In genomic region chr3:127451070-127451469, GRCm38 (mm10) we compare ENCODE assay signal across 9 mouse cellular contexts. TPM values are rescaled to one million over a fixed set of nuclear protein-coding genes. Genes with fewer than 3 reads are reported as not detected.
DNase-seq lines count a peak whose midpoint lies in the region; ATAC-seq lines count a peak whose summit lies in the region.
"Had no signal": no experiment of that assay in that cellular context is flagged by ENCODE, and none has a peak within 500 bp of the region (broad histone marks: within the 10 kb centered on the region; RNA-seq: fewer than 3 reads in every experiment).

No protein-coding gene starts in this region.

- no peaks in the 10 kb centered on the region for H3K9me3 ChIP-seq in hindbrain, embryonic 11.5 days (ENCODE audit: control insufficient read depth, low read length)
- no peaks in the 10 kb centered on the region for H3K9me3 ChIP-seq in hindbrain, embryonic 16.5 days (ENCODE audit: control insufficient read depth, low read length)
- H3K9me3 ChIP-seq: embryonic facial prominence, embryonic 13.5 days had no signal

- H3K27me3 ChIP-seq in hindbrain, embryonic 11.5 days (ENCODE audit: control insufficient read depth, insufficient read depth, low read length): no peaks in the 10 kb centered on the region
- H3K27me3 ChIP-seq in hindbrain, embryonic 16.5 days (replicated peaks; ENCODE audit: control insufficient read depth, insufficient read depth, low read length): no peaks in the 10 kb centered on the region
- H3K27me3 ChIP-seq: embryonic facial prominence, embryonic 13.5 days had no signal

- no peak overlapping the region for H3K4me3 ChIP-seq in hindbrain, embryonic 11.5 days (ENCODE audit: low read depth, low read length)
- no peak overlapping the region for H3K4me3 ChIP-seq in hindbrain, embryonic 16.5 days (ENCODE audit: low read length)
- H3K4me3 ChIP-seq: embryonic facial prominence, embryonic 13.5 days had no signal

- no peak for ATAC-seq in hindbrain, embryonic 11.5 days (ENCODE audit: low FRiP score)
- ATAC-seq in hindbrain, embryonic 16.5 days: no peak
- ATAC-seq in granulocyte monocyte progenitor cell, adult 5-6 weeks (replicated peaks; ENCODE audit: poor library complexity, severe bottlenecking): peak; percentile 80

- no peak overlapping the region for H3K27ac ChIP-seq in hindbrain, embryonic 11.5 days (ENCODE audit: low read depth, low read length)
- H3K27ac ChIP-seq in hindbrain, embryonic 16.5 days (ENCODE audit: low read depth, low read length): no peak overlapping the region
- H3K27ac ChIP-seq: embryonic facial prominence, embryonic 13.5 days had no signal

- no peaks in the 10 kb centered on the region for H3K36me3 ChIP-seq in hindbrain, embryonic 11.5 days (ENCODE audit: control insufficient read depth, insufficient read depth, low read length)
- no peaks in the 10 kb centered on the region for H3K36me3 ChIP-seq in hindbrain, embryonic 16.5 days (ENCODE audit: control insufficient read depth, insufficient read depth, low read length)
- H3K36me3 ChIP-seq: embryonic facial prominence, embryonic 13.5 days had no signal

- H3K4me1 ChIP-seq in hindbrain, embryonic 11.5 days (replicated peaks; ENCODE audit: control insufficient read depth, insufficient read depth, low read length): no peaks in the 10 kb centered on the region
- H3K4me1 ChIP-seq in hindbrain, embryonic 16.5 days (ENCODE audit: control insufficient read depth, insufficient read depth, low read depth, low read length): no peaks in the 10 kb centered on the region
- H3K4me1 ChIP-seq: embryonic facial prominence, embryonic 13.5 days had no signal

- 8% methylated on average over 3 of the region's 3 CpGs for WGBS in hindbrain, embryonic 11.5 days
- WGBS in hindbrain, embryonic 16.5 days: 16% methylated on average over 3 of the region's 3 CpGs

- no peak overlapping the region for H3K9ac ChIP-seq in hindbrain, embryonic 11.5 days (ENCODE audit: low read depth, low read length)
- H3K9ac ChIP-seq in hindbrain, embryonic 16.5 days (ENCODE audit: low read depth, low read length): no peak overlapping the region
- H3K9ac ChIP-seq: embryonic facial prominence, embryonic 13.5 days had no signal

- peak; percentile 74 for DNase-seq in hindbrain, embryonic 11.5 days (ENCODE audit: low spot score)
- DNase-seq in urinary bladder, postnatal 14 days (ENCODE audit: low spot score): peak; percentile 26
- no peak for DNase-seq in urinary bladder, adult 2 months (ENCODE audit: low spot score)
- DNase-seq in cerebellum, adult 18-20 months: peak; percentile 43 to 46
- DNase-seq in lung, postnatal 14 days: peak; percentile 39
- DNase-seq in natural killer cell, adult 2 months (ENCODE audit: low spot score in 2 of 2): no peak

- H3K4me2 ChIP-seq in hindbrain, embryonic 11.5 days (replicated peaks; ENCODE audit: low read depth, low read length): no peak overlapping the region
- no peak overlapping the region for H3K4me2 ChIP-seq in hindbrain, embryonic 16.5 days (ENCODE audit: low read length)
- H3K4me2 ChIP-seq: embryonic facial prominence, embryonic 13.5 days had no signal

RNA-seq across cellular contexts. Expression of gene Ank2, which starts 48.1 kb away (rescaled TPM):
- polyA plus RNA-seq in hindbrain, embryonic 11.5 days (2014; fragmentation: Nextera tagmentation; extraction: Ambion mirVana): 83.6 and 118 TPM in 2 replicates
- polyA plus RNA-seq in hindbrain, embryonic 16.5 days (2015; fragmentation: Nextera tagmentation; extraction: Ambion mirVana): 148 and 169 TPM in 2 replicates
- polyA plus RNA-seq in urinary bladder, adult 2 months (2012; rRNA removed): 7.9 and 10.9 TPM in 2 replicates
- 0.45 and 0.73 TPM in 2 replicates for total RNA-seq in granulocyte monocyte progenitor cell, adult 5-6 weeks (2014; fragmentation: Nextera tagmentation)
- total RNA-seq in granulocyte monocyte progenitor cell, adult 5-6 weeks (2017): 0.26 TPM in 1 of 2 replicates, not detected in the other

Comparison
In these comparisons a context has a peak if more than half of its experiments do, and no peak if none do; other contexts are left out.
1. DNase-seq: peak in hindbrain, embryonic 11.5 days (single experiment), urinary bladder, postnatal 14 days (single experiment), cerebellum, adult 18-20 months (2 of 2) and lung, postnatal 14 days (single experiment); none in urinary bladder, adult 2 months (single experiment) and natural killer cell, adult 2 months (0 of 2).